Mouse (Mus musculus): ENCODE measurements around the gene Smoc2.

Gene Smoc2

GRCm38 (mm10) chr17:14279177-14279965 is at the start of gene Smoc2:
TSS of gene Smoc2 (plus strand) at chr17:14279506.
- 2% methylated on average over 61 of the region's 61 CpGs for WGBS

DNA sequence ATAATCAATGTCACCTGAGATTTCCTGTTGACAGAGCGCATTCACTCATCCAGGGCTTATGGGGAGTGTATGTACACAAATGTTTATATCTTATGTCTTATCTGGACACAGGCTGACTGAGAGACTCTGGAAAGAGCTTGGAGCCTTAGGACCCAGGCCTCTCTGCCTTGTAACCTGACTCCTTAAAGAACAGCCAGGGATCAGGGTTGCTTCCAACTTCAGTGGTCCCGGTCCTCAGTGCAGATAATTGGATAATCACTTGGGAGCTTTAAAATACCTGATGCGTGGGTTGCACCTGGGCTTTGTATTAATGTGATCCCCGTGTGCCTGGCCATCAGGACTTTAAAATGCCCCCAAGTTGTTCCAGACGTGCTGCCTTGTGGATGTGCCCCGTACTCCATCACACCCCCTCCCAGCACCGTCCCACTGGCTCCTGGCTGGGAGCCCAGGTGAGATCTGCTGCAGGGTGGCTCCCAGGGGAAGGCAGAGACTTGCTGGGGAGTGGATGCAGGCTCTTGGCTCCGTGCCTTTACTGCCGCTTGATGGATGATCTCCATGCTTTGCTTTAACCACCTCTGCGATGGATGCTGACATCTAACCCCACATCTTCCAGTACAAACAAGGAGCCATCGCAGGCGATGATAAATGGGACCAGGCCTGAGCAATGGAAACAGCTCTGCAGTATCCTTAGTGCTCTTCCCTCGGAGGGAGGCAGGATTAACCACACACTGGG is 48.4 kb upstream of the Smoc2 start:
- WGBS: 44% methylated on average over 13 of the region's 13 CpGs

DNA sequence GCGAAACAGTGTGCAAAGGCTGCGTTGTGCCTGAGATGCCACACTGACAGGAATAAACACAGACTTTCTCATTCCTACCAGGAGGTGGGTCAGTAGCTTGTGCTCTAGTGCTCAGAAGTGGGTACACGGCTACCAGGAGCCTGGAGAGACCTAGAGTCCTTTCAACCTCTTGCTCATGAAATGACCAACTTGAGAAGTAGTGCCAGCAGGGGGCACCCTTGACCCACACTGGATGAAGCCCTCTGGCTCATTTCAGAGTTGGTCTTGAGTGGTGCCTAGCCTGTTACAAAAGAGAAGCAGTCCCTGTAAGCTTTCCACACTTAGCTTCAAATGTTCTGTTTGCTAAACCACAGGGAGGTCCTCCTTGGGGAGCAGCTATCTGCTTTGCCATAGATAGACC is 46.7 kb upstream of the Smoc2 start:
- WGBS: 51% methylated on average over 3 of the region's 3 CpGs

- 55% methylated on average over 4 of the region's 4 CpGs for WGBS
These were observed 45.6 kb upstream of the Smoc2 start for GRCm38 (mm10) chr17:14233658-14234057.

GRCm38 (mm10) chr17:14234774-14235389 is 44.4 kb upstream of the Smoc2 start:
- WGBS: 80% methylated on average over 12 of the region's 12 CpGs

DNA sequence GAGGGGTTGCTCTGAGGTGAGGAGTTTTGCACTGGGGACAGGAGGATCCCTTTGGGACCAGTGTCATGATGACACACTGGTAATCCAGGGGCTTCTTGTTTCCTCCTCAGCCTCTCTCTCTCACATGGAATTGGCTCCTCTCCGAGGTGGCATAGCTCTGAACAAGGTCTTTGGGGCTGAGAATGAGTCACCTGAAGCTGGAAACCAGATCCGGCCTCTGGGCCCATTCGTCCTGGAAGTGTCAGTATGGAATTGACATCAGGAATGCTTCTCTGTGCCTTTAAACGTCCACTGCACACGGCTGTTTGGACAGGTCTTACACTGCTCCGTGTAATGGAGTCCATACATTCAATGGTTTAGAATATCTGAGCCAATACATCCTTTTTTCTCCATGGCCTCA is 42.2 kb upstream of the Smoc2 start:
- WGBS: 84% methylated on average over 6 of the region's 6 CpGs

DNA sequence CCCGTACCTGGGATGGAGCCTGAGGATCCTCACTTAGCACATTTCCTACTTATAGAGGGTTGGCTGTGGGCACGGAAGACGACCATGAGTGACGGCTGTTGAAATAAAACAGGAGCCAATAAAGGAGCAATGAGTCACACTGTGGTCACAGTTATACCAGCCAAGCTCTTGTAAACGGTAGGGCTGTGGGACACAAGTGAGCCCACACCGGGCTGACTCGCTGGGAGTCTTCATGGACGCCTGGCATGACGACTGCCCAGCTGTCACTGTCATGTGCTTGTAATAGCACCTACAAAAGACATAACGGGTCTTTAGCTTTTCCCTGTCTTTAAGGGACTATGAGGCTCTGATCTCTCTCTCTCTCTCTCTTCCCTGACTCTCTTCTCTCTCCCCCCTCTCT is 39.3 kb upstream of the Smoc2 start:
- WGBS: 61% methylated on average over 10 of the region's 10 CpGs

GRCm38 (mm10) chr17:14242634-14243033 is 36.7 kb upstream of the Smoc2 start:
- WGBS: 72% methylated on average over 8 of the region's 8 CpGs

- WGBS: 71% methylated on average over 11 of the region's 11 CpGs
These were observed 34.9 kb upstream of the Smoc2 start for GRCm38 (mm10) chr17:14244195-14244965.

GRCm38 (mm10) chr17:14246266-14246665 is 33.0 kb upstream of the Smoc2 start:
- 82% methylated on average over 2 of the region's 2 CpGs for WGBS

GRCm38 (mm10) chr17:14247931-14248330 is 31.4 kb upstream of the Smoc2 start:
- 60% methylated on average over 8 of the region's 8 CpGs for WGBS

DNA sequence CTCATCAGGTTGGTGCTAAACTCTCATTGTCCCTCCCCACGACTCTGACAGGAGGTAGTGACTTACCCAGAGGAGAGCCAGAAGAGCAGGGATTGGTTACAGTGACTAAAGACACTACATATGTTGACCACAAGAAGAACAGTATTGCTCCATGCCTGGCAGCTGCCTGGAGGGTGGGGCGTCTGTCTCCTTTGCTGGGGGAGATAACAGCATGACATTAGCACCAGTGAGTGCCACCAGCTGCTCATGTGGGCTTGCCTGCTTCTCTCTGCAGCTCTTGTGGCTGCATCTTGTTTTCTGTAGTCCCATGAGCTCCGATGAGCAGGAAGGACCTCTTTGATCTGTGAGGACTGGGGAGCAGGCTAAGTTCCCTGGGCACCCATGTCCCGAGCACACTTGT is 29.7 kb upstream of the Smoc2 start:
- WGBS: 63% methylated on average over 4 of the region's 4 CpGs

DNA sequence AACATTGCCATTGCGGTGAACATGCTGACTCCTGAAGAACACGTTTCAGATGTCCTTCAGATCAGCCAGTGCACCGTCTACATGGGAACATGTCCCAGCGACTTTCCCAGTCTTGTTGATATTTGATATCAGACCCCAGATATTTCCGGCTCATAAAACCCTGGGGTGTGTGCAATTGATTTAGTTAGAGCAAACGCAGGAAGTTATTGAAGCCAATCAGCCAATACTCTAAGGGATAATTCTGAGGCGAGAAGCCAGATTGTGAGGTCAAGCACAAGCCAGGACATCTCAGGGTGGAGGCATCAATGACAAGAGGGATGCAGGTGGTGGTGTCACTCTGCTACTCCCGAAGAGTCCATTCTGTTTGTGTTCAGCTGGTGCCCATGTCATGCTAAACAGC is 28.9 kb upstream of the Smoc2 start:
- WGBS: 86% methylated on average over 8 of the region's 8 CpGs

DNA sequence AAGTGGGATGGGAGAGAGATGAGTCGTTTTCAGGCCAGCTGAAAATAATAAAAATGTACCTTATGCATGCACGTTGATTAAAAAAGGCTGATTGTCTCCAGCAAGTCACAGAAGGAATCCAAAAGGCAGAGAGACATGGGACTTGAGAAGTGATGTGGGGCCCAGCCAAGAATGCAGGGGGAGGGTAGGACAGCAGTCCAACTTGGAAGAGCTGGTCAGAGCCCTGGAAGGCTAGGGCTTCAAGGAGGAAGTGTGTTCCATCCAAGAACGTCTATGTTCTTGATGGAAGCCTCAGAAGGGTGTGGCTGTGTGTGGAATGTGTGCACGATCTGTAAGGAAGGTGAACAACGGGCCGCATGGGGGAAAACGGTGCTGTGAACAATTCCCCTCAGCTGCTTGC is 26.9 kb upstream of the Smoc2 start:
- WGBS: 78% methylated on average over 7 of the region's 7 CpGs

GRCm38 (mm10) chr17:14254616-14255015 is 24.7 kb upstream of the Smoc2 start:
- WGBS: 79% methylated on average over 5 of the region's 5 CpGs

GRCm38 (mm10) chr17:14257799-14258520 is 21.3 kb upstream of the Smoc2 start:
- WGBS: 91% methylated on average over 7 of the region's 7 CpGs

- WGBS: 69% methylated on average over 6 of the region's 6 CpGs
These were observed 20.4 kb upstream of the Smoc2 start for GRCm38 (mm10) chr17:14258906-14259305.

DNA sequence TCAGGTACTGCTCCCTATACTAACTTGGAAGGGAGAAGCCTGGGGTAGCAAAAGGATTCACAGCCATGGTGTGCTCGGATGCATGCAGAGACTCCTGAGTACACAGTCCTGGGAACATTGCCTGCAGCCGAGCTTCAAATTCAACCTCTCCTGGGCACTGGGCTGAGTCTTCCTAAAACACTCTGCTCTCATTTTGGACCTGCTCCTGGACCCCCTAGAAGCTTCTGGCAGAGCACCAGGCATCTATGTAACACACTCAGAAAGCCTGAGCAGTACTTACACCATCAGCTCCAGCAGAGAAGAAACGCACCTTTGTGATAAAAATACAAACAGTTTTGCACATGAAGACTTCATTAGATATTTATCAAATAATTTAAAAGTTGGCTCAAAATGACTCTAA is 18.3 kb upstream of the Smoc2 start:
- 79% methylated on average over 3 of the region's 3 CpGs for WGBS

- WGBS: 86% methylated on average over 10 of the region's 10 CpGs
These were observed 17.1 kb upstream of the Smoc2 start for GRCm38 (mm10) chr17:14262217-14262616.

GRCm38 (mm10) chr17:14268001-14268400 is 11.3 kb upstream of the Smoc2 start:
- WGBS: 74% methylated on average over 4 of the region's 4 CpGs

DNA sequence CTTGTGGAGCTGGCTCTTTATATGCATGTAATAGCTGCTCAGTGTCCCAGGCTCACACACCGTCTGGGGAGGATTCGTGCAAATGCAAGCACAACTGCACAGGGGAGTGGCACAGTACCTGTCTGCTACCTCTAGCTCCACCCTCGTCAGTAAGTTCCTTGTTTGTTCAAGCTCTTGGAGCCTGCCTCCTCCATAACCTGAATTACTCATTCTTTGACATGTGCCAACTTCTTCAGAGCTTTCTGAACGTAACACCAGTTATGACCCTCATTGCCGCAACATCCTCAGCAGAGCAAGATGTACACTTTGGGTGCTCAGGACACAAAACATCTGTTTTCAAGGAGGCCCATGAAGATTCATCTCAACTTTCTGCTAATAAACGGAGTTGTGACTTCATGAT is 5.9 kb upstream of the Smoc2 start:
- WGBS: 86% methylated on average over 6 of the region's 6 CpGs
